Mouse (Mus musculus): ENCODE results near the gene Hspg2.
"Not testable (repeated sequence)": the region's sequence is repeated elsewhere in the genome, so short reads cannot be mapped to it uniquely, and the experiment has no call there.

Hspg2 gene

GRCm38 (mm10) chr4:137578181-137578845 lies 109.7 kb downstream of the Hspg2 start:
- DNase-seq (ENCODE audit: low spot score), result peak; percentile 48

- no peak for DNase-seq (ENCODE audit: low spot score)
Observed at GRCm38 (mm10) chr4:137579789-137580188, 111.2 kb downstream of the Hspg2 start.

- no peak for DNase-seq (ENCODE audit: low spot score)
Observed at GRCm38 (mm10) chr4:137580299-137580698, 111.7 kb downstream of the Hspg2 start.

- no peak for DNase-seq (ENCODE audit: low spot score)
Observed at GRCm38 (mm10) chr4:137581815-137582214, 113.2 kb downstream of the Hspg2 start.

- not testable (repeated sequence) for DNase-seq (ENCODE audit: low spot score)
Observed at GRCm38 (mm10) chr4:137589095-137589494, 120.5 kb downstream of the Hspg2 start.

- DNase-seq (ENCODE audit: low spot score), result no peak
Observed at GRCm38 (mm10) chr4:137589586-137589985, 121.0 kb downstream of the Hspg2 start.

GRCm38 (mm10) chr4:137590961-137591360 lies 122.4 kb downstream of the Hspg2 start:
- DNase-seq (ENCODE audit: low spot score), result no peak

GRCm38 (mm10) chr4:137593601-137594495 lies 125.3 kb downstream of the Hspg2 start, which contains the start of gene Usp48:
TSS of gene Usp48 (plus strand) at chr4:137593755.
- peak; percentile 98 for DNase-seq (ENCODE audit: low spot score)

GRCm38 (mm10) chr4:137594496-137595270 lies 126.1 kb downstream of the Hspg2 start:
- peak; percentile 72 for DNase-seq (ENCODE audit: low spot score)

- DNase-seq (ENCODE audit: low spot score), result no peak
Observed at GRCm38 (mm10) chr4:137597098-137597630, 128.6 kb downstream of the Hspg2 start.

GRCm38 (mm10) chr4:137598577-137598976 lies 130.0 kb downstream of the Hspg2 start:
- DNase-seq (ENCODE audit: low spot score), result no peak

GRCm38 (mm10) chr4:137603449-137604171 lies 135.0 kb downstream of the Hspg2 start:
- no peak for DNase-seq (ENCODE audit: low spot score)

- no peak for DNase-seq (ENCODE audit: low spot score)
Observed at GRCm38 (mm10) chr4:137607023-137607422, 138.5 kb downstream of the Hspg2 start.

GRCm38 (mm10) chr4:137609281-137609680 lies 140.7 kb downstream of the Hspg2 start:
- DNase-seq (ENCODE audit: low spot score), result no peak

GRCm38 (mm10) chr4:137609702-137610101 lies 141.1 kb downstream of the Hspg2 start:
- no peak for DNase-seq (ENCODE audit: low spot score)

GRCm38 (mm10) chr4:137610256-137610655 lies 141.7 kb downstream of the Hspg2 start:
- DNase-seq (ENCODE audit: low spot score), result no peak

Data from yolk sac, embryonic 10.5 days (tissue).